Mouse (Mus musculus) olfactory bulb, adult 2 months (tissue): ENCODE measurements at regions not wholly inside any gene's neighbourhood (a gene's known extent, or its start where the extent isn't known, plus 50 kb on each side); places are given as distances from the start of the nearest gene placed in this dataset.

Experiments used
- H3K27ac ChIP-seq: fragments of 200-500 bp; 2 replicates; pipeline ENCODE4 v1.5.1; 2012; ENCODE audit warnings: low read depth, low read length; ENCODE audit not compliant: insufficient read depth
- H3K4me1 ChIP-seq: fragments of 200-500 bp; 2 replicates; pipeline ENCODE4 v1.6.1; 2012; ENCODE audit warnings: low read length; ENCODE audit not compliant: control insufficient read depth, insufficient read depth
- H3K4me3 ChIP-seq: fragments of 200-500 bp; 2 replicates; pipeline ENCODE4 v1.5.1; 2012; ENCODE audit warnings: mild to moderate bottlenecking, low read depth, low read length, moderate library complexity; ENCODE audit not compliant: insufficient read depth
- CTCF ChIP-seq: fragments of 200-500 bp; IDR thresholded peaks from 2 replicates; pipeline ENCODE4 v1.5.1; 2012; ENCODE audit warnings: low read depth, mild to moderate bottlenecking, low read length, moderate library complexity; ENCODE audit not compliant: insufficient read depth
- POLR2A ChIP-seq: fragments of 200-500 bp; IDR thresholded peaks from 2 replicates; pipeline ENCODE4 v1.6.1; 2012; ENCODE audit warnings: mild to moderate bottlenecking, low read depth, low read length, moderate library complexity; ENCODE audit not compliant: insufficient read depth
- WGBS: fragments of 180-500 bp; shearing (Covaris S2); methylation state at CpG from one replicate; pipeline ENCODE4 v1.1.7; 2018; 5-methylcytosine and 5-hydroxymethylcytosine counted together

DNA sequence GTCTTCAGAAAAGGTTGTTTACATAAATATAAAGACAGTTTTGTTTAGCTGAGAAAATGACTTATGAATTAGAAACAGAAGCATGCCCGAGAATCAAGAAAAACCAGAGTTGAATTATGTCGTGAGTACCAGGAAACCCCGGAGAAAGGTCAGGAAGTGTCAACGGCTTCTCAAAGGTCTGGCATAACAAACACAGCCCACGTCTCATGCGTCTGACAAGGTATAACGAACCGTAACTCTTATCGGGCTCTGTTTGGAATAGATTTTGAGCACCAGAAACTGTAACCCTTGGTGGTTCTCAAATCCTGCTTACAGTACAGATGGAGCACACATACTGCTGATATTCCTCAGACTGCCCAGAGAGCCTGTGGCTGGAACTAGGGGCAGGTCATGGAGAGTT, 260.9 kb upstream of the Arglu1 start:
- no peaks in the 10 kb centered on the region for H3K4me1 ChIP-seq
- WGBS, result 83% methylated on average over 9 of the region's 9 CpGs
- H3K4me3 ChIP-seq, result no peak overlapping the region
- H3K27ac ChIP-seq, result no peak overlapping the region
- TF ChIP-seq CTCF, result no peak
- no peak for TF ChIP-seq POLR2A

DNA sequence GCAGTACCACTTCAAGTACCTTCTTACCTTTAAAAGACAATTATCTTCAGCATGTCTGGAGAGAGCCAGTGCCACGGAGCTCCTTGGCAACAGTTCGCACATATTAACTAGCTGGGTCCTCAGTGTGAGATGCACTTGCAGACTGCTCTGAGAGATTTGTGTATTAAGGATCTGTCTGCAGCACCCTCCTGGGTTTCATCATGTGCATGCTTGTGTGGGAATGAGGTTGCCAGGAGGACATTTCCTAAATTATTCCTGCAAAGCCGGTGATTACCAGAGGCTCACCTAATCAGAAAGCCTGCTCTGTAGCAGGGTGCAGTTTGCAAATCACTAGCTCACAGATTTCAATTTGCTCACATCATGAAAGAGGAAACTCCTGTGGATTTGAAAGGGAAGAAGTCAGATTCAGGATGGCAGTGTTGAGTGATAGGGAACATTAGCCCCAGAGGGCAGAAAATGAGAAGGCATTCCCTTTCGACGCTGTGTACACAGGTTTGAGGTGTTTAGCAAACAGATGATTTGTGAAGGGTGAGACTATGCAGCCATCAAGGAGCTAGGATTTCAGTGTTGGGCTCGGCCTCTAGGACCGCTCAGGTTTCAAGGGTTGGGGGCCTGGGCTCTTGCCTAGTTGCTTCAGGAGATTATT, 257.3 kb upstream of the Arglu1 start:
- TF ChIP-seq POLR2A, result no peak
- TF ChIP-seq CTCF, result no peak
- Histone ChIP-seq H3K4me3 (no peak overlapping the region), H3K27ac (no peak overlapping the region), H3K4me1 (0 out of 2 replicates have a peak, but pooled peaks cover 2% of the 10 kb centered on the region)
- whole genome bisulfite sequencing, result 67% methylated on average over 7 of the region's 7 CpGs

DNA sequence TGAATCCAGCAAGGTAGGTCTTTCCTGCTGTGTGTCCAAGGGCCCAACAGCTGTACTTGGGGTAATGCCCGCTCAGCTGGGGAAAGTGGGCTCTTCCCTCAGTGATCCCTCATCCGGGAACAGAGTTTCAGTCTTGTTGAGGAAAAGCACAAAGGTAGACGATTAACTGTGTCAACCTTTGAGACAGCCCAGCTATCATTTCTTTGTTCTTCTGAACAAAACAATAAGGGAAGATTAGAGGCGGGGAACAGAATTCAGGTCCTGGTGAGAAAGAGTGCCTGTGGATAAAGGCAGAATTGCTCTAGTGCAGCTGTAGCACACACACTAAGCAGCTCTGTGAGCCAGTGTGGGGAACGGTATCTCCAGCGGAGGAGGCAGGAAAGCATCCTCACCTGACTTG, 252.7 kb upstream of the Arglu1 start:
- 0 out of 2 replicates have a peak, but pooled peaks cover 4% of the 10 kb centered on the region for H3K4me1 ChIP-seq
- H3K27ac ChIP-seq, result no peak overlapping the region
- 65% methylated on average over 6 of the region's 6 CpGs for WGBS
- TF ChIP-seq CTCF (no peak), POLR2A (no peak)
- H3K4me3 ChIP-seq, result no peak overlapping the region

DNA sequence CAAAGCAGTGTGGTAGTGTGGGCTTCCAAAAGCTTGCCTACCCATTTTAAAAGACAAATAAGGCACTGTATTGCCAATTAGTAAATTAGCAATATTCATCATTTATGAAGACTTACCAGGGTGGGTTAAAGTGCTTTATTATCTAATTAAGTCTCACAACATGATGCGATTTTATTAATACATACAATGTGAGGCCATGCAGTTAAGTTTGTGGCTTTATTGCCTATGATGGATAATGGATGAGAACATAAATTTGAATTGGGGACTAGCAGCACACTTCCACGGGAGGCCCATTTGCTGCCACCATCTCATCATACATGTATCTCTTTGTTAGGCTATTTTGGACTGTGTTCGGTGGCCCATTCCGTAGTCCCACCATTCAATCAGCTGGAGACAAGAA, 250.6 kb upstream of the Arglu1 start:
- TF ChIP-seq CTCF, result no peak
- TF ChIP-seq POLR2A, result no peak
- Histone ChIP-seq H3K4me3 (no peak overlapping the region), H3K27ac (no peak overlapping the region), H3K4me1 (0 out of 2 replicates have a peak, but pooled peaks cover 4% of the 10 kb centered on the region)
- 67% methylated on average over 4 of the region's 4 CpGs for WGBS

DNA sequence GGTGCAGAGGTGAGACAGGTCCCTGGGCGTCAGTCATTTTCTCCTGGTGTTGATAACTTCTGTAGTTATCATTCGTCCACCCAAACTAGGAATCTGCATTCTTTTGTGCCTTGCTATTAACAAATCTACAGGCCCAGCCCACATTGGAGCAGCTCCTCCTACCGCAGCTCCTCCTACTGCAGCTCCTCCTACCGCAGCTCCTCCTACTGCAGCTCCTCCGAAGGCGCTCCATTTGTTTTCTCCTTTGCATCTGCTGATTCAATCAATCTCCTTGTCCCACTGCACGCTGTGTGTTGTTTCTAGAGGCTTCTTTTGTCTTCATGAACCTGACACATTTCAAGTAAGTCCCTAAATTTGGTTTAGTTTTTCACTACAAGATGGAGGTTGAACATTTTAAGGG, 248.2 kb upstream of the Arglu1 start:
- Histone ChIP-seq H3K27ac (no peak overlapping the region), H3K4me1 (0 out of 2 replicates have a peak, but pooled peaks cover 2% of the 10 kb centered on the region), H3K4me3 (no peak overlapping the region)
- 93% methylated on average over 7 of the region's 7 CpGs for WGBS
- TF ChIP-seq CTCF (no peak), POLR2A (no peak)

DNA sequence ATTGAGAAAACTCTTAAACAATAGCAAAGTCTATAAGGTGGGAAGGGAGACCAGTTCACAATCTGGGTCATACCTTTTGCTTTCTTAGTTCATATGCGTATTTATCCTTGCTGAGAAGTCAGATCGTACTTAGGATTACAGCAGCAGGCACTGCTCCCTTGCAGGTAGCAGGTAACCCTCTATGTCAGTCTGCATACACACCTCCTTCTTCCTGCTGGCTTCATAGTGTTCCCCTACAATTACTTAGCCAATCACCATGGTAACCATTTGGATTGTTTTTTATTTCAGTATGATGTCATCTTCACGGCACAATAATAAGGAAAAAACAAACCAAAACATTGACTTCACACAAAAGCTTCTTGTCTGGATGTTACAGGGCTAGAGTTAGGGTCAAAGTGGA, 242.1 kb upstream of the Arglu1 start:
- no peaks in the 10 kb centered on the region for H3K4me1 ChIP-seq
- TF ChIP-seq CTCF (no peak), POLR2A (no peak)
- no peak overlapping the region for H3K27ac ChIP-seq
- H3K4me3 ChIP-seq, result no peak overlapping the region
- WGBS, result 63% methylated on average over 3 of the region's 3 CpGs

DNA sequence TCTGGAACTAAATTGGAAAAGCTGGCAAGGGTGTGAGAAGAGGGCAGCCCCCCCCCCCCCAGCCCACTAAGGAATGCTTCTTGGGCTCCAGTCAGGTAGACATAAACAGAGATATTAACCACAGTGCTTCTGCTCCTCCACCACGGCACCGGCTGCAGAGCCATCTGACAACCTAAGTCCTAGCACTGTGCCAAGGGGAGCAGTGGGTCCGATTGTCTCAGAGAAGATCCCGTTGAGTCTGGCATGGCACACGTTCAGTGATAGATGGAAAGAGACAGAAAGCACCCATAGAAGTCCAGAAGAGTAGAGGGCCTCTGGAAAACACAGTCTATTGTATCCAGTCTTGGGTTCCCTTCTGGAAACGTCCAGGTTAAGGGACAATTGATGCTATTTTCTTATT, 241.4 kb upstream of the Arglu1 start:
- Histone ChIP-seq H3K4me3 (no peak overlapping the region), H3K27ac (no peak overlapping the region), H3K4me1 (no peaks in the 10 kb centered on the region)
- TF ChIP-seq POLR2A, result no peak
- no peak for TF ChIP-seq CTCF
- 76% methylated on average over 6 of the region's 6 CpGs for WGBS

DNA sequence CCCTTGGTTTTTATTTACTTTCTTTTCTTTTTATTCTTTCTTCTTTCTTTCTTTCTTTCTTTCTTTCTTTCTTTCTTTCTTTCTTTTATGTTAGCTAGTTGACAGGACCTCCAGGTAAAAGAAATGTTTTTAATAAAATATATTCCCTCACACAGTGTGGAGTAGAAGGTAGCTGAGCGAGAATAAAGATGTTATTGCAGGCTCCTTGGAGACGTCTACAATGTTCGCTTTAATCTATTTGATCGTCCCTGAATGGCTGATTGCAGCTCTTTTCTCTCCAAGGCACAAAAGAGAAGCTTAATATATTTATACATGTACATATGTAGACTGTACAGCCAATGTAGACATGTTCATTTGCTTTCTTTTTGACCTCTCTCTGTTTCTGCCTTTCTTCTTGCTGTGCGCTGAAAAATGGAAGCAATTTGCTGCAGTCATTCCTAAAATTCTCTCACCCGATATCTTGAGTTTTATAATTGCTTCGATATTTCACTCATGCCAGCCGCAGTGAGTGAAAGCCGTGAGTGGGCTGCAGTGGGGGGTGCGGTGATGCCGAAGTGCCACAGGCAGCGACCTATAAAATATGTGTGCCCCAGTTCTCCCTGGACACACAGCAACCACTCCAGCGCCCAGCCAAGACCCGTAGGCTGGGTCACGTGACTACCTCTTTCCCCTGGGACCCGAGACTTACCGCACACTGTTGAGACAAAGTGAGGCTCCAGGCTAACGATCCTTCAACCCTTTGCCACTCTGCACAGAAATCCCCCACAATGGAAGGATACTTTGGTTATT, 237.9 kb upstream of the Arglu1 start:
- no peaks in the 10 kb centered on the region for H3K4me1 ChIP-seq
- TF ChIP-seq CTCF, result no peak
- no peak for TF ChIP-seq POLR2A
- no peak overlapping the region for H3K4me3 ChIP-seq
- no peak overlapping the region for H3K27ac ChIP-seq
- 80% methylated on average over 18 of the region's 18 CpGs for whole genome bisulfite sequencing

DNA sequence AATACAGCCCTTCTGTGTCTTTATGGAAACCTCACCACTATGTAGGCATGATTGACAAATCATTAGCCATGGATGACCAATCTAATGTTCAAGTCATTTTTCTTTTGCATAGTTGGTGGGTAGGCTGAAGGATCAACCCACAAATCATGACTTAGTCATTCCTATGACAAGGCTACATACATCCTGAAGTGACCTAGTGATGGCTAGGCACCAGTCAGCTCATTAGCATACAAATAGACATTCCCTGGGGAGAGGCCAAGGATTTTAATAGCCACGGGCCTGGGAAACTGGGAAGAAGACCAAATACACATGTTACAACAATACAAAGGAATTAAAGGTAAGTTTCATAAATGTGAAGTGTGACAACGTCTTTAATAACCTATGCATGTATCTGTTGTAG, 231.1 kb upstream of the Arglu1 start:
- 31% methylated on average over 2 of the region's 2 CpGs for WGBS
- H3K4me3 ChIP-seq, result no peak overlapping the region
- no peak for TF ChIP-seq CTCF
- no peak for TF ChIP-seq POLR2A
- H3K27ac ChIP-seq, result no peak overlapping the region
- no peaks in the 10 kb centered on the region for H3K4me1 ChIP-seq
